Mouse (Mus musculus) G1E-ER4 (cell line): Measurements from ENCODE around the gene Ttc17. TPM values are rescaled to one million over a fixed set of nuclear protein-coding genes. Genes with fewer than 3 reads are reported as not detected.

ENCODE experiments used
- GATA1 ChIP-seq: IDR thresholded peaks from one replicate; pipeline ENCODE4 v1.8.0; 2012; ENCODE audit warnings: low read length, inconsistent platforms
- polyA plus RNA-seq: library from polyadenylated mRNA; stranded (reverse); fragments of >175 nt; gene quantifications from 2 replicates; pipeline ENCODE4 v1.2.3, GENCODE M21; 2012

Gene Ttc17
- polyA plus RNA-seq, 1 experiment: 3.1 TPM

- no peak for TF ChIP-seq GATA1
Observed at GRCm38 (mm10) chr2:94276103-94276502, 130.4 kb downstream of the Ttc17 start.

GRCm38 (mm10) chr2:94275658-94276057, 130.8 kb downstream of the Ttc17 start:
- TF ChIP-seq GATA1: no peak

- TF ChIP-seq GATA1: no peak
Observed at GRCm38 (mm10) chr2:94273154-94274021, 133.1 kb downstream of the Ttc17 start.

GRCm38 (mm10) chr2:94271176-94271575, 135.3 kb downstream of the Ttc17 start:
- no peak for TF ChIP-seq GATA1

- TF ChIP-seq GATA1: no peak
Observed at GRCm38 (mm10) chr2:94268835-94269234, 137.7 kb downstream of the Ttc17 start.

- TF ChIP-seq GATA1: no peak
Observed at GRCm38 (mm10) chr2:94267213-94267850, 139.2 kb downstream of the Ttc17 start.

- no peak for TF ChIP-seq GATA1
Observed at GRCm38 (mm10) chr2:94266381-94267160, 139.9 kb downstream of the Ttc17 start.

- no peak for TF ChIP-seq GATA1
Observed at GRCm38 (mm10) chr2:94265221-94266191, 141.0 kb downstream of the Ttc17 start.

- TF ChIP-seq GATA1: no peak
Observed at GRCm38 (mm10) chr2:94264631-94265098, 141.8 kb downstream of the Ttc17 start.

- no peak for TF ChIP-seq GATA1
Observed at GRCm38 (mm10) chr2:94264006-94264405, 142.5 kb downstream of the Ttc17 start.

- TF ChIP-seq GATA1: no peak
Observed at GRCm38 (mm10) chr2:94263530-94263937, 143.0 kb downstream of the Ttc17 start.

GRCm38 (mm10) chr2:94262917-94263529, 143.5 kb downstream of the Ttc17 start:
- TF ChIP-seq GATA1: no peak

- TF ChIP-seq GATA1: no peak
Observed at GRCm38 (mm10) chr2:94254102-94254501, 152.4 kb downstream of the Ttc17 start.

Other genes with a start within 250 kb of the Ttc17 start
- gene Hsd17b12, start 248.7 kb downstream of the Ttc17 start, polyA plus RNA-seq: 27.0 and 38.5 TPM in 2 replicates
- gene Api5, start 31.4 kb upstream of the Ttc17 start, polyA plus RNA-seq: 74.1 and 104 TPM in 2 replicates